Mouse (Mus musculus): ENCODE measurements around the gene Chsy1. TPM values are rescaled to one million over a fixed set of nuclear protein-coding genes. Genes with fewer than 3 reads are reported as not detected.
A peak's percentile ranks its signal among the peaks of the same experiment; 100 is the strongest.

Gene Chsy1
- polyA plus RNA-seq (2015; fragmentation: Nextera tagmentation; extraction: Ambion mirVana): 8.8 and 9.9 TPM in 2 replicates

DNA sequence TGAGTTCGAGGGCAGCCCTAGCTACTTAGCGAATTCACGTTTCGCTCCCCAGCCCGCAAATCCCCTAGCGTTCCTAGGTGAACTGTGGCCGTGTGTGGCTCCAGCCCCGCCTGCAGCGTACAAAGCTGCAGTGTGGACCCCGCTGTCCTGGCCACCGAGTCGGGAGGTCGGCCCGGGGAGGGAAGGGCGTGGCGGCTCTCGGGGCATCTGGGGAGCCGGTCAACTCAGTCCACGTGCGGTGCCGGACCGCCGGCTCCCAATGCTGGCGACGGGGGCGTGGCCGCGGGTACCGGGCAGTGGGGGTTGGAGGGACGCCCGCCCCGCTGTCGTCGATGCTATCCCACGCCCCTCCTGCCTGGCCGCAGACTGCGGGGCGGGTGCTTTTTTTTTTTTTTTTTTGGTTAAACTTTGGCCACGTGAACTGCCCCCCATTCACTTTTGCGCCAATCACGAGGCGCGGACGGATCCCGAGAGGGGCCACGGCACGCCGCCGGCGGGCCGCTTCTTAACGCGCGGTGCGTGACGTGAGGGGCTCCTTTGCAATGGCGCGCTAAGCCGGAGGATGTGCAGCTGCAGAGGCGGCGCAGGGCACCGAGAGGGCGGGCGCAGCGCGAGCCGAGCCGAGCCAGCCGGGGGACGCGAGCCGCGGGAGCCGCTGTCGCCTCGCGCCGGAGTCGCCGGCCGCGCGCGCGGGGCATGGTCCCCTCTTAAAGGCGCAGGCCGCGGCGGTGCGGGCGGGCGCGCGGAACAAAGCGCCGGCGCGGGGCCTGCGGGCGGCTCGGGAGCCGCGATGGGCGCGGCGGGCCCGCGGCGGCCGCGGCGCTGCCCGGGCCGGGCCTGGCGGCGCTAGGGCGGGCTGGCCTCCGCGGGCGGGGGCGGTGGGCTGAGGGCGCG is at the start of gene Chsy1:
Gene Chsy1 (plus strand): TSS at position 555 of the 894 bp plus-strand sequence.
- peaks cover 5% of the 10 kb centered on the region; the same call in 1 of the 2 replicates for H3K27me3 ChIP-seq (ENCODE audit: control insufficient read depth, insufficient read depth, low read depth, low read length)
- peak within 1 kb of the TSS; percentile 95 for H3K9ac ChIP-seq (ENCODE audit: low read depth, low read length)
- peaks cover 27% of the 10 kb centered on the region for H3K4me1 ChIP-seq (ENCODE audit: control insufficient read depth, insufficient read depth, low read length)
- peak; percentile 92 for ATAC-seq
- no peaks in the 10 kb centered on the region for H3K36me3 ChIP-seq (ENCODE audit: control insufficient read depth, insufficient read depth, low read length)
- peak within 1 kb of the TSS; percentile 95 for H3K27ac ChIP-seq (ENCODE audit: low read length)
- peak within 1 kb of the TSS; percentile 95 for H3K4me3 ChIP-seq (ENCODE audit: low read depth, low read length)
- H3K4me2 ChIP-seq (ENCODE audit: low read length): peak within 1 kb of the TSS; percentile 98
- under 1% methylated on average over 86 of the region's 123 CpGs for WGBS
- no peaks in the 10 kb centered on the region for H3K9me3 ChIP-seq (replicated peaks; ENCODE audit: control insufficient read depth, low read length, poor library complexity, severe bottlenecking)

DNA sequence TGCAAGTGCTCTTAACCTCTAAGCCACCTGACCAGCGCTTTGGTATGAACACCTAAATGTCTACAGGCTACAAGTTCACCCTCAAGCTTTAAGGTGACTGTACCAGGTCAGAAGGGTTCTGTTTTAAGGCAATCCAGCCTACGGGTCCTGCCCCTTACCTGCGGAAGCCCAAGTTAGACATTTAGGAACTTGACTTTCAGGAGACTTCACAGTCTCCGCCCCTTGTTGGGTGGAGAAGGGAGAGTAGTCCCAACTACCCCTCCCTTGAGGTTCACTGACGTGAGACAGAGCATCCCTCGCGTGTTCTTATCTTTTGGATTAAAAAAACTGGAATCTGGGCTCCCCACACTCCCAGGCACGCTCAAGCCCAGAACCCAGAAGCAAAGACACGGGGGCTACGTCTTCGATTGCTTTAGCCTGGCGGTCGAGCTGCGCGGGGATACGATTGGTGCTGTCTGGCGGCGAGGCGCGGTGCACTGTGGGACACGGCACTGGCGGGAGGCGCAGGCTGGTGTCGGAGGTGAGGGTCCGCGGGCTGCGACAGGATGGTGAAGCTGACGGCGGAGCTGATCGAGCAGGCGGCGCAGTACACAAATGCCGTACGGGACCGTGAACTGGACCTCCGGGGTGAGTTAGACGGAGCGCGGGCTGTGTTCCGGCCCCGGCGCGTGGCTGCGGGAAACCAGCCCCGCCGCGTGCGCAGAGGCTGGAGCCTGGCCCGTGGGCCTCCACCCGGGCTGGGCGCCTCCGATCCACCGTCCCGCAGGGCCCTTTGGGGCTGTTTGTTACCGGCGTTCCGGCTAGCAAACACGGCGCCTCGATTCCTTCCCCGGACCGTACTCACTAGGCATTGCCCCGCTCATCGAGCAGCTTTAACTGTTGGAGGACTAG is 49.0 kb upstream of the Chsy1 start:
- ATAC-seq: peak; percentile 96
- WGBS: under 1% methylated on average over 64 of the region's 64 CpGs

DNA sequence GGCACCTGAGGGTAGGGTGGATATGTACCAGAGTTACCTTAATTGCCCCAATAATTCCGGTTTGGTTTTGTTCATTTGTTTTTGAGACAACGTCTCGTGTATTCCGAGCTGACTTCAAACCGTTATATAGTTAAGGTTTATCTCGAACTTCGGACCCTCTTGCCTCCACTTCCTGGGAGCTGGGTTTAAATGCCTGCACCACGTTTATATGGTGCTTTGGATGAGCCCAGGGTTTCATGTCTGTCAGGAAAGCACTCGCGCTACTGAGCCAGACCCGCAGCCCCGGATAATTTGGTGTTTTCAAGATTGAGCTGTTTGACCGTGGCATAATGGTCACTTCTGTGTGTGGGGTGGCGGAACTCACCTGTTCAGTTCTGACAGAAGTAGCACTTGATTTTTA is 48.3 kb upstream of the Chsy1 start:
- Histone ChIP-seq H3K27ac (ENCODE audit: low read length) (no peak overlapping the region), H3K27me3 (ENCODE audit: control insufficient read depth, insufficient read depth, low read depth, low read length) (no peaks in the 10 kb centered on the region; the same call in 1 of the 2 replicates), H3K9me3 (replicated peaks; ENCODE audit: control insufficient read depth, low read length, poor library complexity, severe bottlenecking) (no peaks in the 10 kb centered on the region), H3K4me2 (ENCODE audit: low read length) (peak overlapping the region; percentile 98), H3K36me3 (ENCODE audit: control insufficient read depth, insufficient read depth, low read length) (peaks cover 9% of the 10 kb centered on the region; the same call in 1 of the 2 replicates), H3K4me3 (ENCODE audit: low read depth, low read length) (peak overlapping the region; percentile 98), H3K4me1 (ENCODE audit: control insufficient read depth, insufficient read depth, low read length) (peaks cover 15% of the 10 kb centered on the region), H3K9ac (ENCODE audit: low read depth, low read length) (peak overlapping the region; percentile 92)
- no peak for ATAC-seq
- WGBS: under 1% methylated on average over 14 of the region's 14 CpGs

More for the DNA sequence above, 49.0 kb upstream of the Chsy1 start:
- peak overlapping the region; percentile 98 for H3K4me3 ChIP-seq (ENCODE audit: low read depth, low read length)
- no peaks in the 10 kb centered on the region for H3K9me3 ChIP-seq (replicated peaks; ENCODE audit: control insufficient read depth, low read length, poor library complexity, severe bottlenecking)
- H3K36me3 ChIP-seq (ENCODE audit: control insufficient read depth, insufficient read depth, low read length): peaks cover 5% of the 10 kb centered on the region; the same call in 1 of the 2 replicates
- peak overlapping the region; percentile 98 for H3K4me2 ChIP-seq (ENCODE audit: low read length)
- no peaks in the 10 kb centered on the region; the same call in 1 of the 2 replicates for H3K27me3 ChIP-seq (ENCODE audit: control insufficient read depth, insufficient read depth, low read depth, low read length)
- H3K4me1 ChIP-seq (ENCODE audit: control insufficient read depth, insufficient read depth, low read length): peaks cover 15% of the 10 kb centered on the region
- peak overlapping the region; percentile 92 for H3K9ac ChIP-seq (ENCODE audit: low read depth, low read length)
- peak overlapping the region; percentile 77 for H3K27ac ChIP-seq (ENCODE audit: low read length)

DNA sequence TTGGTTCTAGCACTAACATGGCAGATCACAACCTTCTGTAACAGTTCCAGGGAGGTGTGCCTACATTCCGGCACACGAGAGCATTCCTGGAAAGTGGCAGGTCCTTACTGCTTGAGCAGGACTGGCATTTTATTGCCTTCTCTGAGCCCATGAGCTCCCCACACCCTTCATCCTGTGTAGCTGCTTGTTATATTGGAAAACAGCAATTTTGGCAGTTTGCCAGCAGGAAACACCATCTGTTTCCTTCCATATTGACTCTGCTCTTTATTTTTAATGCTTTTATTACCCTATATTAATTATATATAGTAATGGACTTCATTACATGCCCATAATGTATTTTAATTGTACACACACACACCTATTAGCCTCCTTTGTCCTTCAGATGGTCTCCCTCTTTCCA is 32.9 kb upstream of the Chsy1 start:
- no peak overlapping the region for H3K9ac ChIP-seq (ENCODE audit: low read depth, low read length)
- no peak overlapping the region for H3K4me2 ChIP-seq (ENCODE audit: low read length)
- 83% methylated on average over 2 of the region's 2 CpGs for WGBS
- H3K36me3 ChIP-seq (ENCODE audit: control insufficient read depth, insufficient read depth, low read length): peaks cover 32% of the 10 kb centered on the region
- no peaks in the 10 kb centered on the region for H3K27me3 ChIP-seq (ENCODE audit: control insufficient read depth, insufficient read depth, low read depth, low read length)
- H3K4me3 ChIP-seq (ENCODE audit: low read depth, low read length): no peak overlapping the region
- H3K4me1 ChIP-seq (ENCODE audit: control insufficient read depth, insufficient read depth, low read length): peaks cover 18% of the 10 kb centered on the region
- no peaks in the 10 kb centered on the region for H3K9me3 ChIP-seq (replicated peaks; ENCODE audit: control insufficient read depth, low read length, poor library complexity, severe bottlenecking)
- ATAC-seq: no peak
- no peak overlapping the region for H3K27ac ChIP-seq (ENCODE audit: low read length)

DNA sequence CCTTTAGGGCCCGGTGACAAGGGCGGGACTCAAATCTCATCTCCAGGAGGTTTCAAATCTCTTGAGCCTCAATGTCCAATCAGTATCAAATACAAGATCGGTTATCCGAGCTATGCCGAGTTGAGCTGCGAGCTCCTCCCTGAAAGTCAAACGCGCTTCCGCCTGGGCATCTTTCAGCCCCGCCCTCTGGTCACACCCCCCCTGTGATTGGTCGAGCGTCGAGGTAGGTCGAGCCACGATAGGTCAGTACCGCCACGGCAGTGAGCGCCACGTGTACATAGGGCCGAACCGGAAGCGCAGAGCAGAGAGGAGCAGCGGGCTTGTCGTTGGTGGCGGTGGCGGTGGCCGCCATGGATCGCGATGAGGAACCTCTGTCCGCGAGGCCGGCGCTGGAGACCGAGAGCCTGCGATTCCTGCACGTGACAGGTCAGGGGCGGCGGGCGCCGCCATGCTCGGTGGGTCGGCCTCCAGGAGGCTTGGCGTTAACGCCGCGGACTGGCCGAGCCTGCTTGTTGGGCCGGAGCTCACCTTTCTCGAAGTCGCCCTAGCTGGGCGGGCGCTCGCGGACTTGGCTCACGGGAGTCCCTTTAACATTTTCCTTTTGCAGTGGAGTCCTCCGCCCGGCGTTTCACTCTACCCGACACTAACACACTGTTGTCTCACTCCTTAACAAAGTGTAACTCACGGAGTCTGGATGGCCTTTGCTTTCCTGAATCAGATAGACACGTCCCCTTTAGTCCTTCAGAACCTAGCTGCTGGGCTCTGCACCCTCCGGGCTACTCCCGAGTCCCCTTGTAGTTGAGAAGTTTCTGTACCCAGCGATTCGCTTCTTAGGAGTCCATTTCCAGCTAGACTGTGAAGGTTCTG is 29.7 kb upstream of the Chsy1 start, which contains the start of gene Selenos:
Gene Selenos (plus strand): TSS at position 286 of the 867 bp plus-strand sequence.
- Histone ChIP-seq H3K4me2 (ENCODE audit: low read length) (peak within 1 kb of the TSS; percentile 95), H3K4me3 (ENCODE audit: low read depth, low read length) (peak within 1 kb of the TSS; percentile 91), H3K4me1 (ENCODE audit: control insufficient read depth, insufficient read depth, low read length) (peaks cover 21% of the 10 kb centered on the region), H3K36me3 (ENCODE audit: control insufficient read depth, insufficient read depth, low read length) (peaks cover 24% of the 10 kb centered on the region), H3K9me3 (replicated peaks; ENCODE audit: control insufficient read depth, low read length, poor library complexity, severe bottlenecking) (no peaks in the 10 kb centered on the region), H3K9ac (ENCODE audit: low read depth, low read length) (peak within 1 kb of the TSS; percentile 87), H3K27me3 (ENCODE audit: control insufficient read depth, insufficient read depth, low read depth, low read length) (no peaks in the 10 kb centered on the region), H3K27ac (ENCODE audit: low read length) (peak within 1 kb of the TSS; percentile 84)
- ATAC-seq: peak; percentile 100
- under 1% methylated on average over 61 of the region's 65 CpGs for WGBS

DNA sequence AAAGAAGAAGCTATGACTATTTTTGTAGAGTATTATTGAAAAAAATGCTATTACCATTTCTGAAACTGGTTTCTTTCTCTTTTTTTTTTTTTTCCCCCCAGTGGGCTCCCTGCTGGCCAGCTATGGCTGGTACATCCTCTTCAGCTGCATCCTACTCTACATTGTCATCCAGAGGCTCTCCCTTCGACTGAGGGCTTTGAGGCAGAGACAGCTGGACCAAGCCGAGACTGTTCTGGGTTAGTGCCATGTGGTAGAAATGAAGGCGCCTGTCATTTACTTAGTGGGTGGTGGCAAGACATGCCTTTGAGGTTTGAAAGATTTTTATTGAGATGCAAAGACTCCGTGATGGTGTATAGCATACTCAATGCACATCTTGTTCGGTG is 29.1 kb upstream of the Chsy1 start:
- H3K4me2 ChIP-seq (ENCODE audit: low read length): peak overlapping the region; percentile 95
- no peak overlapping the region for H3K27ac ChIP-seq (ENCODE audit: low read length)
- 34% methylated on average over 5 of the region's 5 CpGs for WGBS
- no peaks in the 10 kb centered on the region for H3K9me3 ChIP-seq (replicated peaks; ENCODE audit: control insufficient read depth, low read length, poor library complexity, severe bottlenecking)
- peaks cover 19% of the 10 kb centered on the region for H3K36me3 ChIP-seq (ENCODE audit: control insufficient read depth, insufficient read depth, low read length)
- ATAC-seq: no peak
- H3K4me3 ChIP-seq (ENCODE audit: low read depth, low read length): peak overlapping the region; percentile 91
- H3K9ac ChIP-seq (ENCODE audit: low read depth, low read length): peak overlapping the region; percentile 87
- peaks cover 21% of the 10 kb centered on the region for H3K4me1 ChIP-seq (ENCODE audit: control insufficient read depth, insufficient read depth, low read length)
- H3K27me3 ChIP-seq (ENCODE audit: control insufficient read depth, insufficient read depth, low read depth, low read length): no peaks in the 10 kb centered on the region

DNA sequence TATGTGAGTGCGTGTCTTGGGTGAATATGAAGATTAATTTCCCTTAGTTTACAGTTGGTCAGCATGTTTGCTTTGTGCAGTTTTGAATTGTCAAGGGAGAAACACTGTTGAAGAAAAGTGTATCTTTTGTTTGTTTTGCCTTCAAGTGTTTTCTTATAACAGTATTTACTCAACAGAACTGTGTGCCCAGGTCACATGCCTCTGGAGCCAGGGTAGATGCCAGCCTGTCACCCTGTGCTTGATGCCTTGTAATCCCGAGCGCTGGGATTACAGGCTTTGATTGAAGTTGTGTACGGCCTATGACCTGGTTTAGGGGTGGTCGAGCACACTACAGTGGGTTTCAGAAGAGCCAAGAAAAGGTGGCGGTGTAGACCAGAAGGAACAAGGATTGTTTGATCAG is 25.6 kb upstream of the Chsy1 start:
- peaks cover 20% of the 10 kb centered on the region for H3K4me1 ChIP-seq (ENCODE audit: control insufficient read depth, insufficient read depth, low read length)
- no peak for ATAC-seq
- H3K4me3 ChIP-seq (ENCODE audit: low read depth, low read length): no peak overlapping the region
- no peak overlapping the region for H3K9ac ChIP-seq (ENCODE audit: low read depth, low read length)
- H3K27me3 ChIP-seq (ENCODE audit: control insufficient read depth, insufficient read depth, low read depth, low read length): no peaks in the 10 kb centered on the region
- no peak overlapping the region for H3K4me2 ChIP-seq (ENCODE audit: low read length)
- 84% methylated on average over 6 of the region's 6 CpGs for WGBS
- peaks cover 19% of the 10 kb centered on the region for H3K36me3 ChIP-seq (ENCODE audit: control insufficient read depth, insufficient read depth, low read length)
- H3K9me3 ChIP-seq (replicated peaks; ENCODE audit: control insufficient read depth, low read length, poor library complexity, severe bottlenecking): no peaks in the 10 kb centered on the region
- no peak overlapping the region for H3K27ac ChIP-seq (ENCODE audit: low read length)

DNA sequence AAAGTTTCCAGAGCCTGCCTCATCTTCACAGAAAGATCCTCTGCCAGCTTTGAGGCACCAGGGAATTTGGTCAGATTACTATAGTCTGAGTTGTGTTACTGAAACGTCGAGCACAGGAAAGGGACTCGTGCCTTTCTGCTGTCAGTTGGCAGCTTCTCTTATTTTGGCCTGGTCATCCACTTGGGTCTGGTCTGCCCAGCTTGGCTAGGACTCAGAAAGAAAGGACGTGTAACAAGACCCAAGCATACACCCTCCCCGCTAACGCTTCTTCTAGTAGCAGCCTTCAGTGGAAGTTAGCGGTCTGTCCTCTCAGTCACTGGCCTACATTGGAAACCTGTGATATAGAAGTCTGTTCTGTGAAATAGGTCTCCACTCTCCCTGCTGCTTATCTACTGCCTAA is 24.8 kb upstream of the Chsy1 start:
- H3K27me3 ChIP-seq (ENCODE audit: control insufficient read depth, insufficient read depth, low read depth, low read length): no peaks in the 10 kb centered on the region
- no peak for ATAC-seq
- peaks cover 19% of the 10 kb centered on the region for H3K36me3 ChIP-seq (ENCODE audit: control insufficient read depth, insufficient read depth, low read length)
- no peak overlapping the region for H3K4me3 ChIP-seq (ENCODE audit: low read depth, low read length)
- 87% methylated on average over 7 of the region's 7 CpGs for WGBS
- peaks cover 17% of the 10 kb centered on the region for H3K4me1 ChIP-seq (ENCODE audit: control insufficient read depth, insufficient read depth, low read length)
- no peak overlapping the region for H3K4me2 ChIP-seq (ENCODE audit: low read length)
- H3K9me3 ChIP-seq (replicated peaks; ENCODE audit: control insufficient read depth, low read length, poor library complexity, severe bottlenecking): no peaks in the 10 kb centered on the region
- H3K27ac ChIP-seq (ENCODE audit: low read length): no peak overlapping the region
- H3K9ac ChIP-seq (ENCODE audit: low read depth, low read length): no peak overlapping the region

Data from midbrain, embryonic 16.5 days (tissue).